Mouse (Mus musculus): ENCODE data around the gene H2al1d. TPM values are rescaled to one million over a fixed set of nuclear protein-coding genes. Genes with fewer than 3 reads are reported as not detected.
"Not testable (repeated sequence)": the region's sequence is repeated elsewhere in the genome, so short reads cannot be mapped to it uniquely, and the experiment has no call there.

The H2al1d gene
- polyA plus RNA-seq, 1 experiment from 2014 or later = not detected

DNA sequence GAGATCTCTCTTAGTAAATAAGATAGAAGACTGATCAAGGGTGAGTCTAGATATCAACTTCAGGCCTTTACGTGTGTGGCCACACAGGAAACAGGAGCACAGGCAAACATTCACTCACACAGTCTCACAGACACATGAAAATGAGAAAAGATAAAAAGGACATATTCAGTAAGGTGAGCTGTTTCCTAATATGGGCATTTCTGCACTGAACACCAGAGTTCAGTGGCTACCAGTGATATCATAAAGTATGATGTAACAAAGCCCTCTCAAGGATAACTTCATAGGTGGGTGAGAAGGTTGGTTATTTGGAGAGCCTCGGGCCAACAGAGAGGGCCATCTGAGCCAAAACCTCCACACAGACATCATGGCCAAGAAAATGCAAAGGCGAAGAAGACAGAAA lies 9.7 kb upstream of the H2al1d start, which contains the start of gene H2al1a:
TSS of gene H2al1a (plus strand) at position 301 of the 400 bp plus-strand sequence.
- not testable (repeated sequence) for ATAC-seq (ENCODE audit: low FRiP score); H3K27ac ChIP-seq (ENCODE audit: low read depth, low read length); H3K9me3 ChIP-seq (ENCODE audit: control insufficient read depth, low read length); H3K4me3 ChIP-seq (ENCODE audit: low read depth, low read length); H3K4me1 ChIP-seq (ENCODE audit: control insufficient read depth, insufficient read depth, low read length); H3K4me2 ChIP-seq; DNase-seq (ENCODE audit: low spot score, missing footprints); H3K36me3 ChIP-seq (ENCODE audit: control insufficient read depth, insufficient read depth, low read length); H3K27me3 ChIP-seq (ENCODE audit: control insufficient read depth, insufficient read depth, low read length); H3K9ac ChIP-seq (ENCODE audit: low read length)
- WGBS = no CpG with 5 or more reads among the region's 3 CpGs

DNA sequence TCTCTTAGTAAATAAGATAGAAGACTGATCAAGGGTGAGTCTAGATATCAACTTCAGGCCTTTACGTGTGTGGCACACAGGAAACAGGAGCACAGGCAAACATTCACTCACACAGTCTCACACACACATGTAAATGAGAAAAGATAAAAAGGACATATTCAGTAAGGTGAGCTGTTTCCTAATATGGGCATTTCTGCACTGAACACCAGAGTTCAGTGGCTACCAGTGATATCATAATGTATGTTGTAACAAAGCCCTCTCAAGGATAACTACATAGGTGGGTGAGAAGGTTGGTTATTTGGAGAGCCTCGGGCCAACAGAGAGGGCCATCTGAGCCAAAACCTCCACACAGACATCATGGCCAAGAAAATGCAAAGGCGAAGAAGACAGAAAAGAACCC lies 6.5 kb upstream of the H2al1d start, which contains the start of gene H2al1b:
TSS of gene H2al1b (plus strand) at position 301 of the 400 bp plus-strand sequence.
- not testable (repeated sequence) for H3K27me3 ChIP-seq (ENCODE audit: control insufficient read depth, insufficient read depth, low read length); H3K4me3 ChIP-seq (ENCODE audit: low read depth, low read length); H3K9ac ChIP-seq (ENCODE audit: low read length); H3K4me1 ChIP-seq (ENCODE audit: control insufficient read depth, insufficient read depth, low read length); DNase-seq (ENCODE audit: low spot score, missing footprints); H3K27ac ChIP-seq (ENCODE audit: low read depth, low read length); H3K36me3 ChIP-seq (ENCODE audit: control insufficient read depth, insufficient read depth, low read length); ATAC-seq (ENCODE audit: low FRiP score); H3K4me2 ChIP-seq; H3K9me3 ChIP-seq (ENCODE audit: control insufficient read depth, low read length)
- WGBS = 82% methylated on average over 1 of the region's 3 CpGs

DNA sequence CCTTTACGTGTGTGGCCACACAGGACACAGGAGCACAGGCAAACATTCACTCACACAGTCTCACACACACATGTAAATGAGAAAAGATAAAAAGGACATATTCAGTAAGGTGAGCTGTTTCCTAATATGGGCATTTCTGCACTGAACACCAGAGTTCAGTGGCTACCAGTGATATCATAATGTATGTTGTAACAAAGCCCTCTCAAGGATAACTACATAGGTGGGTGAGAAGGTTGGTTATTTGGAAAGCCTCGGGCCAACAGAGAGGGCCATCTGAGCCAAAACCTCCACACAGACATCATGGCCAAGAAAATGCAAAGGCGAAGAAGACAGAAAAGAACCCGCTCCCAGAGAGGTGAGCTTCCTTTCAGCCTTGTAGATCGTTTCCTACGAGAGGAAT lies 3.3 kb upstream of the H2al1d start, which contains the start of gene H2al1c:
TSS of gene H2al1c (plus strand) at position 301 of the 400 bp plus-strand sequence.
- DNase-seq (ENCODE audit: low spot score, missing footprints); H3K9ac ChIP-seq (ENCODE audit: low read length); H3K4me1 ChIP-seq (ENCODE audit: control insufficient read depth, insufficient read depth, low read length); ATAC-seq (ENCODE audit: low FRiP score); H3K4me3 ChIP-seq (ENCODE audit: low read depth, low read length); H3K36me3 ChIP-seq (ENCODE audit: control insufficient read depth, insufficient read depth, low read length); H3K4me2 ChIP-seq; H3K27ac ChIP-seq (ENCODE audit: low read depth, low read length); H3K9me3 ChIP-seq (ENCODE audit: control insufficient read depth, low read length); H3K27me3 ChIP-seq (ENCODE audit: control insufficient read depth, insufficient read depth, low read length): not testable (repeated sequence)
- 75% methylated on average over 1 of the region's 6 CpGs for WGBS

DNA sequence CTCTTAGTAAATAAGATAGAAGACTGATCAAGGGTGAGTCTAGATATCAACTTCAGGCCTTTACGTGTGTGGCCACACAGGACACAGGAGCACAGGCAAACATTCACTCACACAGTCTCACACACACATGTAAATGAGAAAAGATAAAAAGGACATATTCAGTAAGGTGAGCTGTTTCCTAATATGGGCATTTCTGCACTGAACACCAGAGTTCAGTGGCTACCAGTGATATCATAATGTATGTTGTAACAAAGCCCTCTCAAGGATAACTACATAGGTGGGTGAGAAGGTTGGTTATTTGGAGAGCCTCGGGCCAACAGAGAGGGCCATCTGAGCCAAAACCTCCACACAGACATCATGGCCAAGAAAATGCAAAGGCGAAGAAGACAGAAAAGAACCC lies 3.0 kb downstream of the H2al1d start, which contains the start of gene H2al1e:
TSS of gene H2al1e (plus strand) at position 301 of the 400 bp plus-strand sequence.
- H3K9me3 ChIP-seq (ENCODE audit: control insufficient read depth, low read length); H3K4me1 ChIP-seq (ENCODE audit: control insufficient read depth, insufficient read depth, low read length); H3K4me3 ChIP-seq (ENCODE audit: low read depth, low read length); DNase-seq (ENCODE audit: low spot score, missing footprints); H3K4me2 ChIP-seq; H3K27me3 ChIP-seq (ENCODE audit: control insufficient read depth, insufficient read depth, low read length); ATAC-seq (ENCODE audit: low FRiP score); H3K9ac ChIP-seq (ENCODE audit: low read length); H3K27ac ChIP-seq (ENCODE audit: low read depth, low read length); H3K36me3 ChIP-seq (ENCODE audit: control insufficient read depth, insufficient read depth, low read length): not testable (repeated sequence)
- no CpG with 5 or more reads among the region's 3 CpGs for WGBS

DNA sequence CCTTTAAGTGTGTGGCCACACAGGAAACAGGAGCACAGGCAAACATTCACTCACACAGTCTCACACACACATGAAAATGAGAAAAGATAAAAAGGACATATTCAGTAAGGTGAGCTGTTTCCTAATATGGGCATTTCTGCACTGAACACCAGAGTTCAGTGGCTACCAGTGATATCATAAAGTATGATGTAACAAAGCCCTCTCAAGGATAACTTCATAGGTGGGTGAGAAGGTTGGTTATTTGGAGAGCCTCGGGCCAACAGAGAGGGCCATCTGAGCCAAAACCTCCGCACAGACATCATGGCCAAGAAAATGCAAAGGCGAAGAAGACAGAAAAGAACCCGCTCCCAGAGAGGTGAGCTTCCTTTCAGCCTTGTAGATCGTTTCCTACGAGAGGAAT lies 6.2 kb downstream of the H2al1d start, which contains the start of gene H2al1f:
TSS of gene H2al1f (plus strand) at position 301 of the 400 bp plus-strand sequence.
- not testable (repeated sequence) for H3K4me3 ChIP-seq (ENCODE audit: low read depth, low read length); H3K27me3 ChIP-seq (ENCODE audit: control insufficient read depth, insufficient read depth, low read length); H3K27ac ChIP-seq (ENCODE audit: low read depth, low read length); DNase-seq (ENCODE audit: low spot score, missing footprints); H3K4me2 ChIP-seq; H3K9me3 ChIP-seq (ENCODE audit: control insufficient read depth, low read length); ATAC-seq (ENCODE audit: low FRiP score); H3K36me3 ChIP-seq (ENCODE audit: control insufficient read depth, insufficient read depth, low read length); H3K4me1 ChIP-seq (ENCODE audit: control insufficient read depth, insufficient read depth, low read length); H3K9ac ChIP-seq (ENCODE audit: low read length)
- WGBS = no CpG with 5 or more reads among the region's 6 CpGs

DNA sequence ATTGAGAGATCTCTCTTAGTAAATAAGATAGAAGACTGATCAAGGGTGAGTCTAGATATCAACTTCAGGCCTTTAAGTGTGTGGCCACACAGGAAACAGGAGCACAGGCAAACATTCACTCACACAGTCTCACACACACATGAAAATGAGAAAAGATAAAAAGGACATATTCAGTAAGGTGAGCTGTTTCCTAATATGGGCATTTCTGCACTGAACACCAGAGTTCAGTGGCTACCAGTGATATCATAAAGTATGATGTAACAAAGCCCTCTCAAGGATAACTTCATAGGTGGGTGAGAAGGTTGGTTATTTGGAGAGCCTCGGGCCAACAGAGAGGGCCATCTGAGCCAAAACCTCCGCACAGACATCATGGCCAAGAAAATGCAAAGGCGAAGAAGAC lies 9.3 kb downstream of the H2al1d start, which contains the start of gene H2al1g:
TSS of gene H2al1g (plus strand) at position 301 of the 400 bp plus-strand sequence.
- not testable (repeated sequence) for H3K4me3 ChIP-seq (ENCODE audit: low read depth, low read length); H3K9me3 ChIP-seq (ENCODE audit: control insufficient read depth, low read length); H3K4me2 ChIP-seq; H3K36me3 ChIP-seq (ENCODE audit: control insufficient read depth, insufficient read depth, low read length); DNase-seq (ENCODE audit: low spot score, missing footprints); H3K27ac ChIP-seq (ENCODE audit: low read depth, low read length); ATAC-seq (ENCODE audit: low FRiP score); H3K4me1 ChIP-seq (ENCODE audit: control insufficient read depth, insufficient read depth, low read length); H3K27me3 ChIP-seq (ENCODE audit: control insufficient read depth, insufficient read depth, low read length); H3K9ac ChIP-seq (ENCODE audit: low read length)
- WGBS = no CpG with 5 or more reads among the region's 3 CpGs

DNA sequence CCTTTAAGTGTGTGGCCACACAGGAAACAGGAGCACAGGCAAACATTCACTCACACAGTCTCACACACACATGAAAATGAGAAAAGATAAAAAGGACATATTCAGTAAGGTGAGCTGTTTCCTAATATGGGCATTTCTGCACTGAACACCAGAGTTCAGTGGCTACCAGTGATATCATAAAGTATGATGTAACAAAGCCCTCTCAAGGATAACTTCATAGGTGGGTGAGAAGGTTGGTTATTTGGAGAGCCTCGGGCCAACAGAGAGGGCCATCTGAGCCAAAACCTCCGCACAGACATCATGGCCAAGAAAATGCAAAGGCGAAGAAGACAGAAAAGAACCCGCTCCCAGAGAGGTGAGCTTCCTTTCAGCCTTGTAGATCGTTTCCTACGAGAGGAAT lies 12.6 kb downstream of the H2al1d start, which contains the start of gene H2al1h:
TSS of gene H2al1h (plus strand) at position 301 of the 400 bp plus-strand sequence.
- not testable (repeated sequence) for H3K36me3 ChIP-seq (ENCODE audit: control insufficient read depth, insufficient read depth, low read length); DNase-seq (ENCODE audit: low spot score, missing footprints); H3K9ac ChIP-seq (ENCODE audit: low read length); H3K27me3 ChIP-seq (ENCODE audit: control insufficient read depth, insufficient read depth, low read length); H3K4me1 ChIP-seq (ENCODE audit: control insufficient read depth, insufficient read depth, low read length); H3K9me3 ChIP-seq (ENCODE audit: control insufficient read depth, low read length); H3K4me2 ChIP-seq; ATAC-seq (ENCODE audit: low FRiP score); H3K27ac ChIP-seq (ENCODE audit: low read depth, low read length); H3K4me3 ChIP-seq (ENCODE audit: low read depth, low read length)
- WGBS = no CpG with 5 or more reads among the region's 6 CpGs

DNA sequence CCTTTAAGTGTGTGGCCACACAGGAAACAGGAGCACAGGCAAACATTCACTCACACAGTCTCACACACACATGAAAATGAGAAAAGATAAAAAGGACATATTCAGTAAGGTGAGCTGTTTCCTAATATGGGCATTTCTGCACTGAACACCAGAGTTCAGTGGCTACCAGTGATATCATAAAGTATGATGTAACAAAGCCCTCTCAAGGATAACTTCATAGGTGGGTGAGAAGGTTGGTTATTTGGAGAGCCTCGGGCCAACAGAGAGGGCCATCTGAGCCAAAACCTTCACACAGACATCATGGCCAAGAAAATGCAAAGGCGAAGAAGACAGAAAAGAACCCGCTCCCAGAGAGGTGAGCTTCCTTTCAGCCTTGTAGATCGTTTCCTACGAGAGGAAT lies 15.7 kb downstream of the H2al1d start, which contains the start of gene H2al1i:
TSS of gene H2al1i (plus strand) at position 301 of the 400 bp plus-strand sequence.
- not testable (repeated sequence) for ATAC-seq (ENCODE audit: low FRiP score); H3K4me1 ChIP-seq (ENCODE audit: control insufficient read depth, insufficient read depth, low read length); H3K4me2 ChIP-seq; H3K27ac ChIP-seq (ENCODE audit: low read depth, low read length); H3K9me3 ChIP-seq (ENCODE audit: control insufficient read depth, low read length); DNase-seq (ENCODE audit: low spot score, missing footprints); H3K27me3 ChIP-seq (ENCODE audit: control insufficient read depth, insufficient read depth, low read length); H3K9ac ChIP-seq (ENCODE audit: low read length); H3K4me3 ChIP-seq (ENCODE audit: low read depth, low read length); H3K36me3 ChIP-seq (ENCODE audit: control insufficient read depth, insufficient read depth, low read length)
- WGBS = 90% methylated on average over 2 of the region's 5 CpGs

DNA sequence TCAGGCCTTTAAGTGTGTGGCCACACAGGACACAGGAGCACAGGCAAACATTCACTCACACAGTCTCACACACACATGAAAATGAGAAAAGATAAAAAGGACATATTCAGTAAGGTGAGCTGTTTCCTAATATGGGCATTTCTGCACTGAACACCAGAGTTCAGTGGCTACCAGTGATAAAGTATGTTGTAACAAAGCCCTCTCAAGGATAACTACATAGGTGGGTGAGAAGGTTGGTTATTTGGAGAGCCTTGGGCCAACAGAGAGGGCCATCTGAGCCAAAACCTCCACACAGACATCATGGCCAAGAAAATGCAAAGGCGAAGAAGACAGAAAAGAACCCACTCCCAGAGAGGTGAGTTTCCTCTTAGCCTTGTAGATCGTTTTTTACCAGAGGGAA lies 18.9 kb downstream of the H2al1d start, which contains the start of gene H2al1j:
TSS of gene H2al1j (plus strand) at position 301 of the 400 bp plus-strand sequence.
- not testable (repeated sequence) for H3K4me3 ChIP-seq (ENCODE audit: low read depth, low read length); H3K9me3 ChIP-seq (ENCODE audit: control insufficient read depth, low read length); H3K36me3 ChIP-seq (ENCODE audit: control insufficient read depth, insufficient read depth, low read length); H3K4me2 ChIP-seq; DNase-seq (ENCODE audit: low spot score, missing footprints); ATAC-seq (ENCODE audit: low FRiP score); H3K27ac ChIP-seq (ENCODE audit: low read depth, low read length); H3K4me1 ChIP-seq (ENCODE audit: control insufficient read depth, insufficient read depth, low read length); H3K27me3 ChIP-seq (ENCODE audit: control insufficient read depth, insufficient read depth, low read length); H3K9ac ChIP-seq (ENCODE audit: low read length)
- 84% methylated on average over 2 of the region's 2 CpGs for WGBS

Data from midbrain, embryonic 11.5 days (tissue).